14 mouse cellular contexts compared by ENCODE assay signal in the genomic region with DNA sequence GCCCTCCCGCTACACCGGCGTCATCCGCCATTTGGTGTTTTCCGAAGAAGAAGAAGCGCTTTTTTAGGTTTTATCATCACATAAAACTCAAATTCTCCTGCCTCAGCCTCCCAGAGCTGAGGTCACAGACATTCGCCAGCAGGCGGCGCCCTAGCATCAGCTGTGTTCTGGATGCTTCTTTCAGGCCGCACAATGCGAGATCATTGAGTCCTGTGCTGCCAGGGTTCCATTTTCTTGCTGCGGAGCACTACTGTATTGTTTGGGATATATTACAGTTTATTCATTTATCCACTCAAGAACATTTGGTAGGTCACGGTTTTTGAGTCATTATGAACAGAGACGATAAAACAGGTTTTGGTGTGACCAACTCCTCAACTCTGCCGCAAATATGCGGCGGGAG. TPM values are rescaled to one million over a fixed set of nuclear protein-coding genes. Genes with fewer than 3 reads are reported as not detected.
A peak's percentile ranks its signal among the peaks of the same experiment; 100 is the strongest.
DNase-seq lines count a peak whose midpoint lies in the region; ATAC-seq and TF ChIP-seq lines count a peak whose summit lies in the region.
"Had no signal": no experiment of that assay in that cellular context is flagged by ENCODE, and none has a peak within 500 bp of the region (broad histone marks: within the 10 kb centered on the region; RNA-seq: fewer than 3 reads in every experiment).

No protein-coding gene starts in this region.

- no peak for DNase-seq in testis, postnatal 14 days (ENCODE audit: low spot score)
- no peak for DNase-seq in brain, embryonic 14.5 days (ENCODE audit: low read depth)
- no peak for DNase-seq in cerebellum, adult 9-11 months
- no peak for DNase-seq in frontal cortex, postnatal 14 days (ENCODE audit: low spot score in 2 of 2)
- DNase-seq: gastrocnemius, postnatal 36 days; liver, embryonic 13.5 days; retina, postnatal 1 day had no signal

- H3K4me1 ChIP-seq in intestine, postnatal 0 days (replicated peaks; ENCODE audit: control insufficient read depth, insufficient read depth, low read length), result no peaks in the 10 kb centered on the region
- no peaks in the 10 kb centered on the region for H3K4me1 ChIP-seq in intestine, embryonic 15.5 days (replicated peaks)
- H3K4me1 ChIP-seq in testis, adult 2 months (ENCODE audit: control insufficient read depth, insufficient read depth, low read length), result no peaks in the 10 kb centered on the region
- H3K4me1 ChIP-seq: embryonic facial prominence, embryonic 15.5 days; liver, embryonic 13.5 days had no signal

- peaks cover 43% of the 10 kb centered on the region for H3K36me3 ChIP-seq in intestine, postnatal 0 days (ENCODE audit: control insufficient read depth, insufficient read depth)
- peaks cover 37% of the 10 kb centered on the region for H3K36me3 ChIP-seq in intestine, embryonic 15.5 days
- peaks cover 2% of the 10 kb centered on the region for H3K36me3 ChIP-seq in testis, adult 2 months (ENCODE audit: control insufficient read depth, insufficient read depth, low read length)

- no peak overlapping the region for H3K4me3 ChIP-seq in intestine, postnatal 0 days (ENCODE audit: low read depth, low read length)
- H3K4me3 ChIP-seq in intestine, embryonic 15.5 days (replicated peaks), result no peak overlapping the region
- no peak overlapping the region for H3K4me3 ChIP-seq in testis, adult 2 months (ENCODE audit: control insufficient read depth, low read depth, low read length)
- H3K4me3 ChIP-seq: embryonic facial prominence, embryonic 15.5 days; liver, embryonic 13.5 days had no signal

- TF ChIP-seq CTCF in intestine, postnatal 0 days (IDR thresholded peaks at IDR 0.05; ENCODE audit: low read depth), result peak; percentile 54
- peak; percentile 71 for TF ChIP-seq CTCF in testis, adult 2 months (IDR thresholded peaks at IDR 0.05; ENCODE audit: control insufficient read depth, insufficient read depth, insufficient replicate concordance, low read depth, low read length)
- TF ChIP-seq CTCF in brain, embryonic 14.5 days (IDR thresholded peaks at IDR 0.05; ENCODE audit: borderline replicate concordance, extremely low read depth, insufficient read depth, insufficient read length), result peak; percentile 24; the same call in 1 of the 2 replicates

- H3K9me3 ChIP-seq in intestine, postnatal 0 days (ENCODE audit: control insufficient read depth), result no peaks in the 10 kb centered on the region
- H3K9me3 ChIP-seq in intestine, embryonic 15.5 days, result no peaks in the 10 kb centered on the region
- H3K9me3 ChIP-seq: embryonic facial prominence, embryonic 15.5 days; liver, embryonic 13.5 days had no signal

- H3K9ac ChIP-seq in intestine, postnatal 0 days (ENCODE audit: low read depth, low read length), result no peak overlapping the region
- H3K9ac ChIP-seq in intestine, embryonic 15.5 days, result no peak overlapping the region
- H3K9ac ChIP-seq: embryonic facial prominence, embryonic 15.5 days; liver, embryonic 13.5 days had no signal

- no peak for TF ChIP-seq POLR2A in testis, adult 2 months (IDR thresholded peaks at IDR 0.05; ENCODE audit: control insufficient read depth, low read depth, low read length)
- TF ChIP-seq POLR2A in brain, embryonic 14.5 days (IDR thresholded peaks at IDR 0.05; ENCODE audit: borderline replicate concordance, extremely low read depth, insufficient read depth, insufficient read length, poor library complexity, severe bottlenecking), result no peak

- no peaks in the 10 kb centered on the region for H3K27me3 ChIP-seq in intestine, postnatal 0 days (replicated peaks; ENCODE audit: control insufficient read depth, insufficient read depth, low read length)
- no peaks in the 10 kb centered on the region for H3K27me3 ChIP-seq in intestine, embryonic 15.5 days (replicated peaks)
- H3K27me3 ChIP-seq in testis, adult 2 months (ENCODE audit: control insufficient read depth, insufficient read depth, low read length), result no peaks in the 10 kb centered on the region
- H3K27me3 ChIP-seq: embryonic facial prominence, embryonic 15.5 days; liver, embryonic 13.5 days had no signal

- 96% methylated on average over 17 of the region's 17 CpGs for WGBS in intestine, postnatal 0 days
- 95% methylated on average over 17 of the region's 17 CpGs for WGBS in intestine, embryonic 15.5 days

- no peak overlapping the region for H3K27ac ChIP-seq in intestine, postnatal 0 days (ENCODE audit: low read depth, low read length)
- no peak overlapping the region for H3K27ac ChIP-seq in intestine, embryonic 15.5 days
- H3K27ac ChIP-seq in testis, adult 2 months (ENCODE audit: control insufficient read depth, insufficient read depth, low read depth, low read length), result no peak overlapping the region
- H3K27ac ChIP-seq: embryonic facial prominence, embryonic 15.5 days; liver, embryonic 13.5 days had no signal

- H3K4me2 ChIP-seq in intestine, postnatal 0 days (replicated peaks; ENCODE audit: low read depth), result no peak overlapping the region
- H3K4me2 ChIP-seq in intestine, embryonic 15.5 days (replicated peaks), result no peak overlapping the region
- H3K4me2 ChIP-seq: embryonic facial prominence, embryonic 15.5 days; liver, embryonic 13.5 days had no signal

- ATAC-seq in intestine, postnatal 0 days, result no peak
- ATAC-seq in intestine, embryonic 15.5 days, result no peak
- no peak for ATAC-seq in erythroblast, adult 5-6 weeks (replicated peaks; ENCODE audit: low FRiP score, poor library complexity, severe bottlenecking)

RNA-seq across cellular contexts. Expression of gene Terf2, which starts 11.0 kb away (rescaled TPM):
- polyA plus RNA-seq in intestine, postnatal 0 days (2015; fragmentation: Nextera tagmentation; extraction: Ambion mirVana), result 11.2 and 12.1 TPM in 2 replicates
- 14.8 and 16.4 TPM in 2 replicates for polyA plus RNA-seq in intestine, embryonic 15.5 days (2015; fragmentation: Nextera tagmentation; extraction: Ambion mirVana)
- polyA plus RNA-seq in testis, adult 2 months (2012; rRNA removed), result 13.6 and 14.1 TPM in 2 replicates
- polyA plus RNA-seq in brain, embryonic 14.5 days (2012; rRNA removed), result 45.6 and 51.9 TPM in 2 replicates
- total RNA-seq in erythroblast, adult 5-6 weeks (2015; ENCODE audit: low replicate concordance), result 9.2 and 14.2 TPM in 2 replicates
- total RNA-seq in erythroblast, adult 5-6 weeks (2017; ENCODE audit: low replicate concordance), result 12.9 and 15.5 TPM in 2 replicates

RNA-seq across cellular contexts. Expression of gene Tmed6, which starts 19.9 kb away (rescaled TPM):
- 10.5 and 11.2 TPM in 2 replicates for polyA plus RNA-seq in intestine, postnatal 0 days (2015; fragmentation: Nextera tagmentation; extraction: Ambion mirVana)
- polyA plus RNA-seq in intestine, embryonic 15.5 days (2015; fragmentation: Nextera tagmentation; extraction: Ambion mirVana), result 34.2 and 73.3 TPM in 2 replicates
- polyA plus RNA-seq in testis, adult 2 months (2012; rRNA removed), result 92.7 and 108 TPM in 2 replicates
- not detected in 2 replicates for polyA plus RNA-seq in brain, embryonic 14.5 days (2012; rRNA removed)
- not detected in 2 replicates for total RNA-seq in erythroblast, adult 5-6 weeks (2015; ENCODE audit: low replicate concordance)
- not detected in 2 replicates for total RNA-seq in erythroblast, adult 5-6 weeks (2017; ENCODE audit: low replicate concordance)
- total RNA-seq: gastrocnemius, postnatal 36 days; layer of hippocampus, adult 18-20 months had no signal
- polyA plus RNA-seq: embryonic facial prominence, embryonic 15.5 days; hindbrain, embryonic 11.5 days had no signal

RNA-seq across cellular contexts. Expression of gene Nip7, which starts 28.7 kb away (rescaled TPM):
- 42.8 and 44.7 TPM in 2 replicates for polyA plus RNA-seq in intestine, postnatal 0 days (2015; fragmentation: Nextera tagmentation; extraction: Ambion mirVana)
- 92.5 and 97.3 TPM in 2 replicates for polyA plus RNA-seq in intestine, embryonic 15.5 days (2015; fragmentation: Nextera tagmentation; extraction: Ambion mirVana)
- 32.1 and 37.3 TPM in 2 replicates for polyA plus RNA-seq in testis, adult 2 months (2012; rRNA removed)
- polyA plus RNA-seq in brain, embryonic 14.5 days (2012; rRNA removed), result 49.1 and 50.6 TPM in 2 replicates
- total RNA-seq in erythroblast, adult 5-6 weeks (2015; ENCODE audit: low replicate concordance), result 19.4 and 22.5 TPM in 2 replicates
- total RNA-seq in erythroblast, adult 5-6 weeks (2017; ENCODE audit: low replicate concordance), result 5.0 and 8.9 TPM in 2 replicates

RNA-seq across cellular contexts. Expression of gene Cog8, which starts 28.9 kb away (rescaled TPM):
- polyA plus RNA-seq in intestine, postnatal 0 days (2015; fragmentation: Nextera tagmentation; extraction: Ambion mirVana), result 21.6 and 25.4 TPM in 2 replicates
- 39.3 and 40.4 TPM in 2 replicates for polyA plus RNA-seq in intestine, embryonic 15.5 days (2015; fragmentation: Nextera tagmentation; extraction: Ambion mirVana)
- polyA plus RNA-seq in testis, adult 2 months (2012; rRNA removed), result 78.6 and 87.1 TPM in 2 replicates
- polyA plus RNA-seq in brain, embryonic 14.5 days (2012; rRNA removed), result 57.7 and 63.3 TPM in 2 replicates
- 4.2 and 10.7 TPM in 2 replicates for total RNA-seq in erythroblast, adult 5-6 weeks (2015; ENCODE audit: low replicate concordance)
- total RNA-seq in erythroblast, adult 5-6 weeks (2017; ENCODE audit: low replicate concordance), result 3.6 and 8.9 TPM in 2 replicates

RNA-seq across cellular contexts. Expression of gene Pdf, which starts 36.9 kb away (rescaled TPM):
- polyA plus RNA-seq in intestine, postnatal 0 days (2015; fragmentation: Nextera tagmentation; extraction: Ambion mirVana), result 20.8 and 22.2 TPM in 2 replicates
- 52.5 and 54.8 TPM in 2 replicates for polyA plus RNA-seq in intestine, embryonic 15.5 days (2015; fragmentation: Nextera tagmentation; extraction: Ambion mirVana)
- polyA plus RNA-seq in testis, adult 2 months (2012; rRNA removed), result 1.7 and 1.8 TPM in 2 replicates
- polyA plus RNA-seq in brain, embryonic 14.5 days (2012; rRNA removed), result 26.9 and 27.6 TPM in 2 replicates
- 4.4 and 7.9 TPM in 2 replicates for total RNA-seq in erythroblast, adult 5-6 weeks (2015; ENCODE audit: low replicate concordance)
- total RNA-seq in erythroblast, adult 5-6 weeks (2017; ENCODE audit: low replicate concordance), result 9.3 and 10.7 TPM in 2 replicates

Comparison
In these comparisons a context has a peak if more than half of its experiments do, and no peak if none do; other contexts are left out.
1. RNA of gene Tmed6, which starts 19.9 kb away (polyA plus RNA-seq): 92.7 to 108 TPM in testis, adult 2 months, 34.2 to 73.3 TPM in intestine, embryonic 15.5 days and 10.5 to 11.2 TPM in intestine, postnatal 0 days; not detected in brain, embryonic 14.5 days; every median in the first group is over 10 times any median in the second.
2. Peak in every context shown above with its lines, with median percentiles within 50 percentile points of each other: CTCF ChIP-seq.